Mouse (Mus musculus) bone marrow, adult 2 months (tissue): ENCODE results near the gene Lrrc71. TPM values are rescaled to one million over a fixed set of nuclear protein-coding genes. Genes with fewer than 3 reads are reported as not detected.

Experiments
- H3K27ac ChIP-seq: fragments of 200-500 bp; 2 replicates; pipeline ENCODE4 v1.5.1; 2012; ENCODE audit warnings: low read depth, mild to moderate bottlenecking, control low read depth, inconsistent platforms, low read length; ENCODE audit not compliant: control insufficient read depth, poor library complexity, insufficient read depth
- H3K4me1 ChIP-seq: fragments of 200-500 bp; 2 replicates; pipeline ENCODE4 v1.6.1; 2011; ENCODE audit warnings: low read length; ENCODE audit not compliant: control insufficient read depth, insufficient read depth
- H3K4me3 ChIP-seq: fragments of 200-500 bp; replicated peaks from 2 replicates; pipeline ENCODE3; 2011; ENCODE audit warnings: mild to moderate bottlenecking, low read depth, low read length, control low read depth; ENCODE audit not compliant: control insufficient read depth
- CTCF ChIP-seq: fragments of 200-500 bp; IDR thresholded peaks from 2 replicates; pipeline ENCODE4 v1.5.1; 2011; ENCODE audit warnings: low read length, control low read depth; ENCODE audit not compliant: control insufficient read depth, insufficient read depth
- POLR2A ChIP-seq: fragments of 200-500 bp; IDR thresholded peaks from 2 replicates; pipeline ENCODE4 v1.6.1; 2011; ENCODE audit warnings: low read depth, mild to moderate bottlenecking, control low read depth, low read length, borderline replicate concordance; ENCODE audit not compliant: control insufficient read depth
- WGBS: fragments of 180-500 bp; shearing (Covaris S2); methylation state at CpG from one replicate; pipeline ENCODE4 v1.1.7; 2018; 5-methylcytosine and 5-hydroxymethylcytosine counted together
- polyA plus RNA-seq: library from polyadenylated mRNA; stranded (reverse); fragments of >200 nt; gene quantifications from 2 replicates; pipeline ENCODE4 v1.2.4, GENCODE M21; 2011; ENCODE audit warnings: low replicate concordance; ENCODE audit not compliant: missing spikeins, insufficient read depth, insufficient read length

The Lrrc71 gene
- polyA plus RNA-seq, 1 experiment, result 11.7 TPM

GRCm38 (mm10) chr3:87718525-87718924 is 29.9 kb downstream of the Lrrc71 start:
- H3K27ac ChIP-seq, result no peak overlapping the region
- WGBS, result 47% methylated on average over 2 of the region's 2 CpGs

More at GRCm38 (mm10) chr3:87718525-87718924, 29.9 kb downstream of the Lrrc71 start:
- no peaks in the 10 kb centered on the region for H3K4me1 ChIP-seq
- no peak overlapping the region for H3K4me3 ChIP-seq
- TF ChIP-seq POLR2A (no peak), CTCF (no peak)

Other genes with a start within 250 kb of the Lrrc71 start
- gene Etv3, start 223.2 kb downstream of the Lrrc71 start, polyA plus RNA-seq, result 4.2 and 6.1 TPM in 2 replicates
- gene Arhgef11, start 131.1 kb downstream of the Lrrc71 start, polyA plus RNA-seq, result 3.4 and 4.5 TPM in 2 replicates
- gene Ntrk1, start 46.5 kb upstream of the Lrrc71 start, polyA plus RNA-seq, result not detected in 2 replicates
- not detected in 2 replicates for gene Insrr, start 48.3 kb upstream of the Lrrc71 start, polyA plus RNA-seq
- gene Pear1, start 75.7 kb upstream of the Lrrc71 start, polyA plus RNA-seq, result 17.6 and 22.4 TPM in 2 replicates
- gene Sh2d2a, start 98.1 kb upstream of the Lrrc71 start, polyA plus RNA-seq, result 0.79 and 3.0 TPM in 2 replicates
- gene Prcc, start 137.0 kb upstream of the Lrrc71 start, polyA plus RNA-seq, result 30.5 and 56.5 TPM in 2 replicates
- gene Hdgf, start 157.7 kb upstream of the Lrrc71 start, polyA plus RNA-seq, result 286 and 446 TPM in 2 replicates
- 98.1 and 217 TPM in 2 replicates for gene Mrpl24, start 170.9 kb upstream of the Lrrc71 start, polyA plus RNA-seq
- gene Isg20l2, start 181.7 kb upstream of the Lrrc71 start, polyA plus RNA-seq, result 16.4 and 18.4 TPM in 2 replicates
- gene Rrnad1, start 182.1 kb upstream of the Lrrc71 start, polyA plus RNA-seq, result 16.2 and 27.7 TPM in 2 replicates
- gene Crabp2, start 200.0 kb upstream of the Lrrc71 start, polyA plus RNA-seq, result 3.3 TPM in 1 of 2 replicates, not detected in the other
- 0.41 and 0.67 TPM in 2 replicates for gene Nes, start 222.5 kb upstream of the Lrrc71 start, polyA plus RNA-seq